Mouse (Mus musculus) heart, embryonic 16.5 days (tissue): ENCODE measurements around the gene Fance. TPM values are rescaled to one million over a fixed set of nuclear protein-coding genes. Genes with fewer than 3 reads are reported as not detected.
A peak's percentile ranks its signal among the peaks of the same experiment; 100 is the strongest.
"Not testable (repeated sequence)": the region's sequence is repeated elsewhere in the genome, so short reads cannot be mapped to it uniquely, and the experiment has no call there.

Experiments
- ATAC-seq: fragments of 200-750 bp; cut with Nextera tagmentation; replicated peaks from 2 replicates; pipeline ENCODE4 v1.8.0; 2017; ENCODE audit warnings: moderate number of reproducible peaks; ENCODE audit not compliant: insufficient read depth, low FRiP score; ENCODE audit errors: extremely low read depth
- H3K27ac ChIP-seq: fragments of 300-500 bp; sonication (generic); 2 replicates; pipeline ENCODE4 v1.5.1; 2014; ENCODE audit warnings: mild to moderate bottlenecking, low read length, control low read depth, moderate library complexity
- H3K27me3 ChIP-seq: fragments of 300-500 bp; sonication (generic); 2 replicates; pipeline ENCODE4 v1.6.1; 2014; ENCODE audit warnings: low read length, mixed read lengths; ENCODE audit not compliant: control insufficient read depth, insufficient read depth
- H3K36me3 ChIP-seq: fragments of 300-500 bp; sonication (generic); 2 replicates; pipeline ENCODE4 v1.6.1; 2014; ENCODE audit not compliant: control insufficient read depth, insufficient read depth
- H3K4me1 ChIP-seq: fragments of 300-500 bp; sonication (generic); 2 replicates; pipeline ENCODE4 v1.6.1; 2014; ENCODE audit warnings: low read length, mixed read lengths; ENCODE audit not compliant: control insufficient read depth, insufficient read depth
- H3K4me2 ChIP-seq: fragments of 300-500 bp; sonication (generic); 2 replicates; pipeline ENCODE4 v1.6.1; 2014; ENCODE audit warnings: low read depth, mild to moderate bottlenecking, control low read depth, low read length
- H3K4me3 ChIP-seq: fragments of 300-500 bp; sonication (generic); 2 replicates; pipeline ENCODE4 v1.5.1; 2014; ENCODE audit warnings: mild to moderate bottlenecking, control low read depth, low read length
- H3K9ac ChIP-seq: fragments of 300-500 bp; sonication (generic); 2 replicates; pipeline ENCODE4 v1.6.1; 2014; ENCODE audit warnings: low read length, control low read depth
- H3K9me3 ChIP-seq: fragments of 300-500 bp; sonication (generic); replicated peaks from 2 replicates; pipeline ENCODE4 v1.6.1; 2016; ENCODE audit warnings: low read length; ENCODE audit not compliant: control insufficient read depth
- WGBS: fragments of 180-500 bp; shearing (Covaris S2); extraction: QIAGEN DNeasy Blood & Tissue Kit; methylation state at CpG from one replicate; pipeline ENCODE4 v1.1.7; 2014; 5-methylcytosine and 5-hydroxymethylcytosine counted together
- polyA plus RNA-seq: library from polyadenylated mRNA; unstranded; fragments of >200 nt; fragmentation: Nextera tagmentation; extraction: Ambion mirVana; gene quantifications from 2 replicates; pipeline ENCODE4 v1.2.1, GENCODE M21; 2015

Fance gene
- polyA plus RNA-seq, 1 experiment from 2014 or later, result 17.6 TPM

DNA sequence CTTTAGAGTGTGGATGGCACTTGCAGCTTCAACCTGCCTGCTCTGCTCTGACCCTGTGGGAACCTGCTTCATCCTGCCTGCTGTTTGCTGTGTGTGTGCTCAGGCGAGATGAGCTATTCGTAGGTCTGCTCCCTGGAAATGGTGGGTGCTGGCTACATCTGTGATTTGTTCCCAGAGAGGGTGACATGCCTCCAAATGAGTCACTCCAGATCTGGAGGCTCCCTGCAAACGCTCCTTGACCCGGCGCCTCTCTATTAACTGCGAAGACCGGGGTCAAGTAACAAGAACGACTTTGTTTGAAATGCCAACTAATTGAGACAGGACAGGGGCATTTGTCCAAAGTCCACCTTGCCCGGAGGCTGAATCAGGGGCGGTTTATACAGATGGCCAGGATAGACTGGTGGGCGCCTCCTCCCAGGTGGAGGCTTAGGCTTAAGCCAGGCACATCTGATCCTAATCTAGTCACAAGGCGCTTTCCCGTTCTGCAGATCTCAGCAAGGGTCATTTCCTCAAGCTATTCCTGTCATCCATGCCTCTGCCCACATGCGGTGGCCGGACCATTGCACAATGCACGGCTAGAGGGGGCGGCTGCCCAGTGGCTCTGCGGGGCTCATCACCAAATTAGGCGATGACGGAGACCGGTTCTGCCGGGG lies 14.5 kb downstream of the Fance start:
- 12% methylated on average over 22 of the region's 22 CpGs for WGBS
- Histone ChIP-seq H3K9ac (peak overlapping the region; percentile 82), H3K27ac (peak overlapping the region; percentile 93), H3K27me3 (no peaks in the 10 kb centered on the region), H3K4me3 (peak overlapping the region; percentile 79), H3K4me1 (peaks cover 16% of the 10 kb centered on the region), H3K4me2 (peak overlapping the region; percentile 82), H3K36me3 (peaks cover 29% of the 10 kb centered on the region), H3K9me3 (peaks cover 3% of the 10 kb centered on the region; the same call in 1 of the 2 replicates)
- ATAC-seq, result peak; percentile 25

DNA sequence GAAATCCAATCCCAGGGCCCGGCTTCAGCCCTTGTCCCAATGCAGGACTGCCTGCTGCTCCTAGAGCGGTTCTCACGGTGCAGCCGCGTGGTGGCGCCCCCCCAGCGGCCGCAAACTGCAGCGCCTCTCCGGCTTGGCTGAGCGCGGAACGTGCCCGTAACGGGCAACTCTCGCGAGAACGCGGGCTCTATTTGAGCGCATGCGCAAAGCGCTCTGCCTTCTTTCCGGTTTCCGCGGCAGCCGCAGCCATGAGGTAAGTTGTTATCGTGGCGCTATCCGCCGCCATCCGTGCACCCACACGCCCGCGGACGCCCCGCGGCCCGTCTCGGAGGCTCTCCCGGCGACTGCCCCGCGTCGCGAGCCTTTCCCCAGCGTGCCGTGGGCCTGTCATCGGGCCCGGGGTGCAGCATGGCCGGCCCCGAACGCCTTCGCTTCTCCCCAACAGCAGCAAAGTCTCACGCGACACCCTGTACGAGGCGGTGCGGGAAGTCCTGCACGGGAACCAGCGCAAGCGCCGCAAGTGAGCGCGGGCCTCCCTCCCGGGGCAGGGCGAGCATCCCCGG lies 15.1 kb downstream of the Fance start, which contains the start of gene Rpl10a:
Rpl10a (plus strand) TSS at position 106 of the 563 bp plus-strand sequence.
- under 1% methylated on average over 67 of the region's 67 CpGs for WGBS
- peak; percentile 86 for ATAC-seq
- Histone ChIP-seq H3K4me1 (peaks cover 20% of the 10 kb centered on the region), H3K36me3 (peaks cover 29% of the 10 kb centered on the region), H3K9ac (peak within 1 kb of the TSS; percentile 93), H3K4me3 (peak within 1 kb of the TSS; percentile 79), H3K4me2 (peak within 1 kb of the TSS; percentile 82), H3K27me3 (no peaks in the 10 kb centered on the region), H3K9me3 (peaks cover 3% of the 10 kb centered on the region; the same call in 1 of the 2 replicates), H3K27ac (peak within 1 kb of the TSS; percentile 93)

DNA sequence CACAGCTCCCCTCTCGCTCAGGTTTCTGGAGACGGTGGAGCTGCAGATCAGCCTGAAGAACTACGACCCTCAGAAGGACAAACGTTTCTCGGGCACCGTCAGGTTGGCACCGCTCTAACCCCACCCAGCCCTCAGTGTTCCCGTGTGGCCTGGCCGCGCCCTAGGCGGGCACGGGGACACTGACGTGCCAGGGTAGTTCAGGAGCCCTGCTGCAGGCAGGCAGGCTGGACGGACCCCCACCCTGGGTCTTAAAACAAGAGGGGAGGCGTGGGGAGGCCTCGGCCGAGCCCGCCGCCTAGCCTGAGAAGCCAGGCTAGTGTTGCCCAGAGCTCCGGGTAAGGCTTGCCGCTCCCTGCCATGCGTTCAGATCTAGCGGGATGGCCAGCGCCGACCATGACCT lies 15.6 kb downstream of the Fance start:
- H3K36me3 ChIP-seq, result peaks cover 29% of the 10 kb centered on the region
- peak overlapping the region; percentile 93 for H3K27ac ChIP-seq
- H3K27me3 ChIP-seq, result no peaks in the 10 kb centered on the region
- peak; percentile 2; the same call in 1 of the 2 replicates for ATAC-seq
- peaks cover 3% of the 10 kb centered on the region; the same call in 1 of the 2 replicates for H3K9me3 ChIP-seq
- H3K4me3 ChIP-seq, result peak overlapping the region; percentile 79
- WGBS, result 1% methylated on average over 25 of the region's 25 CpGs
- peaks cover 20% of the 10 kb centered on the region for H3K4me1 ChIP-seq
- H3K4me2 ChIP-seq, result peak overlapping the region; percentile 82
- peak overlapping the region; percentile 93 for H3K9ac ChIP-seq

DNA sequence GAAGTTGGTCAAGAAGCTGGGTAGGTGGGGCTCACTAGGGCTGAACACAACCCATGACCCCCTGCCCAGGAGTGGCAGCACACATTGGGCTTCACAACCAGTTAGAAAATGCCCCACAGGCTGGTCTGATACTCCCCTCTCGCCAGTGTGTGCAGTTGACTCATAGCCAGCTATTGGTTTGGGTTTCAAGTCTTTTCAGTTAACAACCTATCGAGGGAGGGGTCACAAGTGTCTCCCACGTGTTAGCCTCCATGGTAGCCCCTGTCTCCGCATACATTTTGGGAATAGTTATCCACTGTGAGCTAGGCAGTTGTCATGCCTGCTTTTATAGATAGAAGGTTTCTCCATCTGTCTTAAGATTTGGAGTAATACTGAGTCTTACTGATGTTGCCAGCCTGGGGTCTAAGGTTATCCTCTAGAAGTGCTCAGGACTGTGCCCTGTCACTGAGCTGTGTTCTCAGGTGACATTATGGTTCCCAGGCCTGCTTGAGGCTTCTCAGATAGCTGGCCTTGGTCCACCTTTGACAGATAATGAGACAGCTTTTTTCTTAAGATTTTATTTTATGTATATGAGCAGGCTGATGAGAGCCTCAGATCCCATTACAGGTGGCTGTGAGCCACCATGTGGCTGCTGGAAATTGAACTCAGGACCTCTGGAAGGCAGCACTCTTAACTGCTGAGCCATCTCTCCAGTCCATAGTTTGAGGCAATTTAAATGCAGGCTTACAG lies 16.3 kb downstream of the Fance start:
- ATAC-seq, result no peak
- Histone ChIP-seq H3K9me3 (no peaks in the 10 kb centered on the region; the same call in 1 of the 2 replicates), H3K27ac (peak overlapping the region; percentile 93), H3K4me2 (peak overlapping the region; percentile 82), H3K4me1 (peaks cover 20% of the 10 kb centered on the region), H3K9ac (peak overlapping the region; percentile 93), H3K27me3 (no peaks in the 10 kb centered on the region), H3K4me3 (peak overlapping the region; percentile 79), H3K36me3 (peaks cover 24% of the 10 kb centered on the region)
- 4% methylated on average over 4 of the region's 4 CpGs for WGBS

DNA sequence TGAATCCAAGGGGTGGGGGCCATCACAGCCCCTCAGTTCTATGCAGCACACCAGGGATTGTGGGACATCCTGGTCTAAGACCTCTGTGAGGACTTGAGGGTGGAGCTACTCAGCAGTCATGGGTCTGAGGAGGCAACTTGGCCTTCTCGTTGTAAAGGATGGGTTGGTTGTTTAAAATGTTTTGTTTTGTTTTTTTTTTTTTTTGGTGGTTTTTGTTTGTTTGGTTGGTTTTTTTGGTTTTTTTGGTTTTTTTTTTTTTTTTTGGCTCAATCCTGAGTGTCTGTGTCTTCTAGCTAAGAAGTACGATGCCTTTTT lies 16.9 kb downstream of the Fance start:
- peaks cover 21% of the 10 kb centered on the region for H3K36me3 ChIP-seq
- peak overlapping the region; percentile 79 for H3K4me3 ChIP-seq
- H3K4me1 ChIP-seq, result peaks cover 20% of the 10 kb centered on the region
- H3K27ac ChIP-seq, result peak overlapping the region; percentile 93; the same call in 1 of the 2 replicates
- ATAC-seq, result no peak
- H3K9ac ChIP-seq, result peak overlapping the region; percentile 93
- H3K9me3 ChIP-seq, result no peaks in the 10 kb centered on the region
- peak overlapping the region; percentile 82 for H3K4me2 ChIP-seq
- 50% methylated on average over 2 of the region's 2 CpGs for WGBS
- H3K27me3 ChIP-seq, result no peaks in the 10 kb centered on the region

DNA sequence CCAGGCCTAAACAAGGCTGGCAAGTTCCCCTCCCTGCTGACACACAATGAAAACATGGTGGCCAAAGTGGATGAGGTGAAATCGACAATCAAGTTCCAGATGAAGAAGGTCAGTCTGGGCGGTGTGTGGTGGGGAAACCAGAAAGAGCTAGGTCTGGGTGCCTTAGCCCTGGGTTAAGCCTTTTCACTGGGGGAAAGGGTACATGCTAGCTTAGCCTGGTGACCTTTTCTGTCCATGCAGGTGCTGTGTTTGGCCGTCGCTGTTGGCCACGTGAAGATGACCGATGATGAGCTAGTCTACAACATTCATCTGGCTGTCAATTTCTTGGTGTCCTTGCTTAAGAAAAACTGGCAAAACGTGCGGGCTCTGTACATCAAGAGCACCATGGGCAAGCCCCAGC lies 17.3 kb downstream of the Fance start:
- H3K9ac ChIP-seq, H3K4me3 ChIP-seq, H3K27me3 ChIP-seq, H3K4me2 ChIP-seq, H3K9me3 ChIP-seq, ATAC-seq, H3K27ac ChIP-seq: not testable (repeated sequence)
- Histone ChIP-seq H3K36me3 (peaks cover 21% of the 10 kb centered on the region), H3K4me1 (peaks cover 20% of the 10 kb centered on the region)
- 62% methylated on average over 6 of the region's 8 CpGs for WGBS

DNA sequence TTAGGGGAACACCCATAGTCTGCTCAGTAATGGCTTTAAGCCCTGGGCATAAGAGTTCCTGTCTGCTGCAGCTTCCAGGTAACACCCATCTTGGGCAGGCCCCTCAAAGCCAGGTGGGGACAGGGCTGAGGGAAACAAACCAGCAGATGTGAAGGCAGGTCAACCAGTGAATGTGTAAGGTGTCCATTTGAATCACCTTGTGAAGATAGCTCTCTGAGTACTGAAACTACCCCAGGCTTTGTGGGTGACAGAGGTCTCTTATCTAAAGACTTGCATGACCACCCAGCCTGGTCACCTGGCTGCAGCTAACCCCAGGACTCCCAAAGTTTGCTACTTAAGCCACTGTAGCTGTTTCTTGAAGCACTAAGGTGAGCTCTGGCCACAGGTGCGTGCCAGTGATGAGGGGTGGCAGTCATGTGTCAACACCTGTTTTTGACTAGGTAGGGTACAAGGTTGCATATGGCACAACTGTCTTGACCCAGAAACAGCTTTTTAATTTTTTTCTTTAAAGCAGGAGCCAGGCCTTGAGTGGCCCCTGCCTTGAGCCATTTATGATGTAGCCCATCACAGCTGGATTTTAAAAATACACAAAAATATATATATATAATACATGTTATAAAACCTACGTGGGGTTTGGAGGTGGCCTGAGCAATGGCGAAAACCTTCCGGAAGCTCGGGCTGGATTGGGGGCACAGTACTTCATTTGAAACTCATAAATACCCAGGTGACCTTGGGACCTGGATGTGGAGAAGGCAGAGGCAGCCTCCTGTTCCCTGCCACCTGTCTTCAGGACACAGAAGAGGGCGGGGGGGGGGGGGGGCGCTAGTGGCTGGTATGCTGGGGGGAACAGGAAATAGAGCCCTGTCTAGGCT lies 18.2 kb downstream of the Fance start:
- H3K27me3 ChIP-seq, result no peaks in the 10 kb centered on the region
- ATAC-seq, result no peak
- H3K4me3 ChIP-seq, result no peak overlapping the region
- no peak overlapping the region for H3K9ac ChIP-seq
- H3K27ac ChIP-seq, result no peak overlapping the region
- 43% methylated on average over 6 of the region's 7 CpGs for WGBS
- peaks cover 18% of the 10 kb centered on the region for H3K36me3 ChIP-seq
- peaks cover 20% of the 10 kb centered on the region for H3K4me1 ChIP-seq
- H3K4me2 ChIP-seq, result no peak overlapping the region
- H3K9me3 ChIP-seq, result no peaks in the 10 kb centered on the region

DNA sequence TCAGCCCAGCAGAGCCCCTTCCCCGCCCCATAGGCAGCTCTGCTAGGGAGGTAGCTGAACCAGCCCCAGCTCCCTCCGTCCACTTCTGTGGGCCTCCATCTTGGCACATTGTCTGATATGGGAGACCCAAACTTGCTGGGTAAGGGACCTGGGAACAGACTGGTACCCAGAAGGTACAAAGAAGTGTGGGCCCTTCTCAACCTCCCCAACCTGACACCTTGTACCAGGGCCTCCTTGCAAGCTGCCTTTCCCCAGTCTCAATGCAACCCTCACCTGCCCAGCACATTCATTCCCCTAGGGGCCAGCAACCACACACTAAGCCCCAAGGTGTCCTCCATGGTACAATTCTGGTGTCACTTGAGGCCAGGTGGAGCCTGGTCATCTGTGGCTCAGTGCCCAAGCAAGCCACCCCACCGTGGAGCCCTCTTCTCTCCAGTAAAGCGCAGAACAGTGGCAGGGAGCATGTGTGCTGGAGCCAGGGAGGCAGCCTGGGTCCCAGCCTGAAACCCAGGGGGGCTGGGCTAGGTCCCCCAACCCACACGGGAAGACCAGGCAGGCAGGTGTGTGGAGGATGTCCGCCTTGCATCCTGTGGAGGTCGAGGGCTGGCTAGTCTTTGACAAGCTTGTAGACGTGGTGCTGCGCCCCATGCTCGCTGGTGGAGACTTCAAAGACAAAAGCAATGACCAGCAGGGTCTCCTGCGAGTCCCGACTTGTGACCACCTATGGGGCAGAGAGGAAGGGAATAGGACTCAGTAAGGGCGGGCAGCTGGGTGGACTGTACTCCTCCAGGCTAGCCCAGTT lies 19.0 kb downstream of the Fance start:
- WGBS, result 57% methylated on average over 13 of the region's 13 CpGs
- Histone ChIP-seq H3K36me3 (peaks cover 20% of the 10 kb centered on the region), H3K4me3 (no peak overlapping the region)

More for the DNA sequence above, 19.0 kb downstream of the Fance start:
- H3K4me2 ChIP-seq, result no peak overlapping the region
- no peaks in the 10 kb centered on the region for H3K27me3 ChIP-seq
- H3K27ac ChIP-seq, result no peak overlapping the region
- H3K9ac ChIP-seq, result no peak overlapping the region
- peaks cover 20% of the 10 kb centered on the region for H3K4me1 ChIP-seq
- H3K9me3 ChIP-seq, result no peaks in the 10 kb centered on the region
- no peak for ATAC-seq
